Mouse (Mus musculus): Measurements from ENCODE around the gene Hhex. TPM values are rescaled to one million over a fixed set of nuclear protein-coding genes. Genes with fewer than 3 reads are reported as not detected.

The Hhex gene
- polyA plus RNA-seq, 1 experiment = 8.2 TPM

DNA sequence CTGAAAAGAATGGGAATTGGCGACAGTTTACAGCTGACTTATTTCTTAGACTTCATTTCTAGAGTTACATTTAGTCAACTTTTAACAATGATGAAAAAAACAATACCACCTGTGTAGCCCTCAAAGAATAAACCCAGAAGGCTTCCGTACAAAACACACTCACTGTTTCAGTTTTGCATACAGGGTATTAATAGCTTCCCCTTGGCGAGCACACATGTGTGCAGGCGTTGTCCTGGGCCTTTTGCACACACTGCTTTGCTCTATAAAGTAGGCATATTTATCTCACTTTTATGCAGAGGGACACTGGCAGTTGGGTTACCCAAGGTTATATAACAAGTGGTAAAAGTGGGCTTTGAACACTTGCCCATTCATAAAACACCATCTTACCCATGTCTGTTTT, 37.1 kb downstream of the Hhex start:
- no peaks in the 10 kb centered on the region for H3K9me3 ChIP-seq (replicated peaks; ENCODE audit: control insufficient read depth, insufficient read depth, low read length, poor library complexity, severe bottlenecking)
- TF ChIP-seq CTCF (IDR thresholded peaks at IDR 0.05; ENCODE audit: low read depth, low read length) (no peak), EP300 (IDR thresholded peaks at IDR 0.05; ENCODE audit: insufficient read depth, low read depth, low read length) (no peak), POLR2A (IDR thresholded peaks at IDR 0.05; ENCODE audit: insufficient read depth, low read length) (no peak)
- H3K4me1 ChIP-seq (ENCODE audit: control insufficient read depth, insufficient read depth, low read length) = peaks cover 11% of the 10 kb centered on the region
- H3K4me3 ChIP-seq (ENCODE audit: low read depth, low read length) = no peak overlapping the region
- no peaks in the 10 kb centered on the region for H3K27me3 ChIP-seq (ENCODE audit: control insufficient read depth, insufficient read depth, low read length, poor library complexity, severe bottlenecking)
- no peak overlapping the region for H3K9ac ChIP-seq (ENCODE audit: low read depth, poor library complexity, severe bottlenecking)
- no peaks in the 10 kb centered on the region for H3K36me3 ChIP-seq (ENCODE audit: control insufficient read depth, insufficient read depth, low read length, poor library complexity, severe bottlenecking)
- H3K27ac ChIP-seq (ENCODE audit: insufficient read depth, low read length) = peak overlapping the region; percentile 31; the same call in 1 of the 2 replicates

GRCm38 (mm10) chr19:37472589-37472988, 38.0 kb downstream of the Hhex start:
- Histone ChIP-seq H3K27me3 (ENCODE audit: control insufficient read depth, insufficient read depth, low read length, poor library complexity, severe bottlenecking) (no peaks in the 10 kb centered on the region), H3K36me3 (ENCODE audit: control insufficient read depth, insufficient read depth, low read length, poor library complexity, severe bottlenecking) (no peaks in the 10 kb centered on the region), H3K4me1 (ENCODE audit: control insufficient read depth, insufficient read depth, low read length) (peaks cover 11% of the 10 kb centered on the region), H3K9ac (ENCODE audit: low read depth, poor library complexity, severe bottlenecking) (no peak overlapping the region), H3K4me3 (ENCODE audit: low read depth, low read length) (no peak overlapping the region), H3K9me3 (replicated peaks; ENCODE audit: control insufficient read depth, insufficient read depth, low read length, poor library complexity, severe bottlenecking) (no peaks in the 10 kb centered on the region), H3K27ac (ENCODE audit: insufficient read depth, low read length) (no peak overlapping the region)
- no peak for TF ChIP-seq POLR2A (IDR thresholded peaks at IDR 0.05; ENCODE audit: insufficient read depth, low read length)
- no peak for TF ChIP-seq CTCF (IDR thresholded peaks at IDR 0.05; ENCODE audit: low read depth, low read length)
- TF ChIP-seq EP300 (IDR thresholded peaks at IDR 0.05; ENCODE audit: insufficient read depth, low read depth, low read length) = no peak

DNA sequence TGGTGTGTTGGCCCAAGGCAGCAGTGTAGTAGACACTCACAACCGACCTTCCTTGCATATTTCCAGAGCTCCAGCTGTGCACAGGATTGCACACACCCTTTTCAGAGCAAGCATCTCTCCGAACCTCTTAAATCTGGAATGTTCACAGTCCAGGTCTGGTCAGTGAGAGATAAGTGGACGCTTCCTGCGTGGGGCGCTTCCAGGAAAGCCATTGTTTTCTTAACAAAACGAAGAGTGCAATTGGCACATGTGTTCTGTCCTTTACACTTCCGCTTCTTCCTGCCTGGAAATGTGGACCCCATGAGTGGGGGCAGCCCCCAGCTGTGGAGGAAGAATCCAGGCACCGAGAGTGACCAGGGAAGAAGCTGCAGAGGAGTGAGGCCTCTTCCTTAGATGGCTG, 47.1 kb downstream of the Hhex start:
- peaks cover 2% of the 10 kb centered on the region for H3K4me1 ChIP-seq (ENCODE audit: control insufficient read depth, insufficient read depth, low read length)
- TF ChIP-seq CTCF (IDR thresholded peaks at IDR 0.05; ENCODE audit: low read depth, low read length) (no peak), POLR2A (IDR thresholded peaks at IDR 0.05; ENCODE audit: insufficient read depth, low read length) (no peak), EP300 (IDR thresholded peaks at IDR 0.05; ENCODE audit: insufficient read depth, low read depth, low read length) (no peak)
- H3K9me3 ChIP-seq (replicated peaks; ENCODE audit: control insufficient read depth, insufficient read depth, low read length, poor library complexity, severe bottlenecking) = no peaks in the 10 kb centered on the region
- H3K27me3 ChIP-seq (ENCODE audit: control insufficient read depth, insufficient read depth, low read length, poor library complexity, severe bottlenecking) = no peaks in the 10 kb centered on the region
- no peaks in the 10 kb centered on the region for H3K36me3 ChIP-seq (ENCODE audit: control insufficient read depth, insufficient read depth, low read length, poor library complexity, severe bottlenecking)
- no peak overlapping the region for H3K27ac ChIP-seq (ENCODE audit: insufficient read depth, low read length)
- no peak overlapping the region for H3K4me3 ChIP-seq (ENCODE audit: low read depth, low read length)
- H3K9ac ChIP-seq (ENCODE audit: low read depth, poor library complexity, severe bottlenecking) = no peak overlapping the region

GRCm38 (mm10) chr19:37482556-37483187, 48.1 kb downstream of the Hhex start:
- Histone ChIP-seq H3K4me3 (ENCODE audit: low read depth, low read length) (no peak overlapping the region), H3K4me1 (ENCODE audit: control insufficient read depth, insufficient read depth, low read length) (peaks cover 2% of the 10 kb centered on the region), H3K27ac (ENCODE audit: insufficient read depth, low read length) (no peak overlapping the region), H3K9me3 (replicated peaks; ENCODE audit: control insufficient read depth, insufficient read depth, low read length, poor library complexity, severe bottlenecking) (no peaks in the 10 kb centered on the region), H3K36me3 (ENCODE audit: control insufficient read depth, insufficient read depth, low read length, poor library complexity, severe bottlenecking) (no peaks in the 10 kb centered on the region), H3K9ac (ENCODE audit: low read depth, poor library complexity, severe bottlenecking) (no peak overlapping the region), H3K27me3 (ENCODE audit: control insufficient read depth, insufficient read depth, low read length, poor library complexity, severe bottlenecking) (no peaks in the 10 kb centered on the region)
- TF ChIP-seq POLR2A (IDR thresholded peaks at IDR 0.05; ENCODE audit: insufficient read depth, low read length) (no peak), CTCF (IDR thresholded peaks at IDR 0.05; ENCODE audit: low read depth, low read length) (no peak), EP300 (IDR thresholded peaks at IDR 0.05; ENCODE audit: insufficient read depth, low read depth, low read length) (no peak)

DNA sequence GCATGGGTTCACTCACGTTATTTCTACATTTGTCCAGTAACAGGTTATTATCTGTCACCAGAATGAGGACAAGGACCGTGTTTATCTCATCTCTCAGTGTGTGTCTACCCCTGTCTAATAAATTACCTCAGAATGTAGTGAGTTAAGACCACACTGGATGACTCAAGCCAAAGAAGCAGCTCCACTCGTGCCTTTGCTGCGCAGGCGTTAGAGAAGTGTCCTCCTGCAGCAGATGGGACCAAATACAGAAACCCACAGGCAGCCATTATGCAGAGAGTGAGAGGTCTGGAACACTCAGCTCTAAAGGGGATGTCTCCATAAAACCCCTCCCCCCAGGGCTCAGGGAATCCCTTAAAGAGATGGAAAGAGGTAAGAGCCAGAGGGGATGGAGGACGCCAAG, 50.2 kb downstream of the Hhex start:
- Histone ChIP-seq H3K27ac (ENCODE audit: insufficient read depth, low read length) (no peak overlapping the region), H3K9me3 (replicated peaks; ENCODE audit: control insufficient read depth, insufficient read depth, low read length, poor library complexity, severe bottlenecking) (no peaks in the 10 kb centered on the region), H3K9ac (ENCODE audit: low read depth, poor library complexity, severe bottlenecking) (no peak overlapping the region), H3K36me3 (ENCODE audit: control insufficient read depth, insufficient read depth, low read length, poor library complexity, severe bottlenecking) (no peaks in the 10 kb centered on the region), H3K27me3 (ENCODE audit: control insufficient read depth, insufficient read depth, low read length, poor library complexity, severe bottlenecking) (no peaks in the 10 kb centered on the region), H3K4me1 (ENCODE audit: control insufficient read depth, insufficient read depth, low read length) (peaks cover 4% of the 10 kb centered on the region), H3K4me3 (ENCODE audit: low read depth, low read length) (no peak overlapping the region)
- TF ChIP-seq POLR2A (IDR thresholded peaks at IDR 0.05; ENCODE audit: insufficient read depth, low read length) (no peak), EP300 (IDR thresholded peaks at IDR 0.05; ENCODE audit: insufficient read depth, low read depth, low read length) (no peak), CTCF (IDR thresholded peaks at IDR 0.05; ENCODE audit: low read depth, low read length) (no peak)

- H3K36me3 ChIP-seq (ENCODE audit: control insufficient read depth, insufficient read depth, low read length, poor library complexity, severe bottlenecking) = no peaks in the 10 kb centered on the region
- H3K27ac ChIP-seq (ENCODE audit: insufficient read depth, low read length) = no peak overlapping the region
- H3K4me1 ChIP-seq (ENCODE audit: control insufficient read depth, insufficient read depth, low read length) = peaks cover 2% of the 10 kb centered on the region
- no peaks in the 10 kb centered on the region for H3K9me3 ChIP-seq (replicated peaks; ENCODE audit: control insufficient read depth, insufficient read depth, low read length, poor library complexity, severe bottlenecking)
- no peaks in the 10 kb centered on the region for H3K27me3 ChIP-seq (ENCODE audit: control insufficient read depth, insufficient read depth, low read length, poor library complexity, severe bottlenecking)
- TF ChIP-seq EP300 (IDR thresholded peaks at IDR 0.05; ENCODE audit: insufficient read depth, low read depth, low read length) = no peak
- TF ChIP-seq CTCF (IDR thresholded peaks at IDR 0.05; ENCODE audit: low read depth, low read length) = no peak
- no peak for TF ChIP-seq POLR2A (IDR thresholded peaks at IDR 0.05; ENCODE audit: insufficient read depth, low read length)
- no peak overlapping the region for H3K4me3 ChIP-seq (ENCODE audit: low read depth, low read length)
- H3K9ac ChIP-seq (ENCODE audit: low read depth, poor library complexity, severe bottlenecking) = no peak overlapping the region
Measured at GRCm38 (mm10) chr19:37486801-37487200, 52.2 kb downstream of the Hhex start.

All from ES-Bruce4 (cell line).